Mouse (Mus musculus): ENCODE data around the gene 4933434E20Rik. TPM values are rescaled to one million over a fixed set of nuclear protein-coding genes. Genes with fewer than 3 reads are reported as not detected.

The 4933434E20Rik gene
- polyA plus RNA-seq, 1 experiment from 2014 or later = 144 TPM

DNA sequence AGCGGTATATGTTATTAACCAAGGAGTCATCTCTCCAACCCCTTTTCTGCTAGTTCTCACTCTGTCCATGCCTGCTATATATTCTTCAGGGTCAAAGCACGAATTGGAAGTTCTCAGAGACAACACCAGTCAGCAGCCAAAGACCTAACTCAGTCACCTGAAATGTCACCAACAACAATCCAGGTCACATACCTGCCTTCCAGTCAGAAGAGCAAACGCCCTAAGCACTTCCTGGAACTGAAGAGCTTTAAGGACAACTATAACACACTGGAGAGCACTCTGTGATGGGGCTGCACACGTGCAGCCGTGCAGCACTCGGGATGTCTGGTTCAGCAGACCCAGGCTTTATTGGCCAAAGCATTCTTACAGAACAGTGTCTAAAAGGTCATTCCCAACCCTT is 10.1 kb downstream of the 4933434E20Rik start:
- no peaks in the 10 kb centered on the region for H3K4me1 ChIP-seq (ENCODE audit: control insufficient read depth, insufficient read depth, low read length)
- no peak overlapping the region for H3K4me2 ChIP-seq (ENCODE audit: low read depth, low read length)
- H3K9me3 ChIP-seq (ENCODE audit: control insufficient read depth, low read length) = no peaks in the 10 kb centered on the region
- no peak for DNase-seq (ENCODE audit: low spot score)
- H3K36me3 ChIP-seq (ENCODE audit: control insufficient read depth, insufficient read depth, low read length) = peaks cover 70% of the 10 kb centered on the region
- 95% methylated on average over 6 of the region's 6 CpGs for WGBS
- no peak for ATAC-seq (ENCODE audit: low read depth)
- no peak overlapping the region for H3K9ac ChIP-seq (ENCODE audit: low read depth, low read length)
- no peaks in the 10 kb centered on the region for H3K27me3 ChIP-seq (replicated peaks; ENCODE audit: control insufficient read depth, insufficient read depth, low read length)
- H3K27ac ChIP-seq (replicated peaks; ENCODE audit: low read depth, low read length) = no peak overlapping the region
- no peak overlapping the region for H3K4me3 ChIP-seq (ENCODE audit: low read depth, low read length)

DNA sequence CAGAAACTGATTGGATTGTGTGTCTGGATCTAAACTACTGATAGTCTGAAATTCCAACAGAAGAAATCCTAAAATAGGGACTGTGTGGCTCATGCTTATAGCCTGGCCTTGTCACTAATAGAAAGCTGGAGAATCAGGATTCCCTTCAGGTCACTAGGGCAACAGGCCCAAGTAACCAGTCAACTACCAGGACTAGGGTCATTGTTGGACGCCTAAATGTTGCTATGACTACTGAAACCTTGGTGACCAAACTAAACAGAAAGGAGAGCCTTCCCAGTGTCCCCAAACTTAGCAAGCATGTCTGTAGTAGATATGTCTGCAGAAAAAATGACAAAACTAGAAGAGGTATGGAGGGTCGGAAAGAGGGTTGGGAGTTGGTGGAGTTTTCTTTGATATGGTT is 11.1 kb downstream of the 4933434E20Rik start:
- WGBS = 81% methylated on average over 2 of the region's 2 CpGs

DNA sequence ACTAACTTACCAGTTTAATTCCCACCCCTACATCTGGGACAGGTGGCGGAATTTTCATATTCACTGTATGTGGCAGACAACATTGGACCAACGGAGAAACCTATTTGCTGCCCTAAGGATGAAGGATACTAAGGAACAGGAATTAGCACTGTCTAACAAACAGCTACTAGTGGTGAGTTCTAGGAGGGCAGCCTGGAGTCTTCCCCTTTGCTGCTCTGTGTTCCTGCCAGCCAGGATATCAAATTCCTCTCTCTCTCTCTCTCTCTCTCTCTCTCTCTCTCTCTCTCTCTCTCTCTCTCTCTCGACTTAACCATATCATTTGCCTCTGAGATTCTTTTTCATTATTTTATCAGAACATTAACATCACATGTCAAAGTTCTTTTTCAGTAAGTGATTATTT is 12.9 kb downstream of the 4933434E20Rik start:
- Histone ChIP-seq H3K4me3 (ENCODE audit: low read depth, low read length) (no peak overlapping the region), H3K27me3 (replicated peaks; ENCODE audit: control insufficient read depth, insufficient read depth, low read length) (no peaks in the 10 kb centered on the region), H3K4me2 (ENCODE audit: low read depth, low read length) (no peak overlapping the region), H3K9ac (ENCODE audit: low read depth, low read length) (0 out of 2 replicates have a peak overlapping the region, but pooled peaks have one; percentile 11), H3K36me3 (ENCODE audit: control insufficient read depth, insufficient read depth, low read length) (peaks cover 52% of the 10 kb centered on the region), H3K4me1 (ENCODE audit: control insufficient read depth, insufficient read depth, low read length) (no peaks in the 10 kb centered on the region), H3K9me3 (ENCODE audit: control insufficient read depth, low read length) (no peaks in the 10 kb centered on the region), H3K27ac (replicated peaks; ENCODE audit: low read depth, low read length) (no peak overlapping the region)
- ATAC-seq (ENCODE audit: low read depth) = no peak
- DNase-seq (ENCODE audit: low spot score) = no peak
- 77% methylated on average over 3 of the region's 3 CpGs for WGBS

More for the DNA sequence above, 11.1 kb downstream of the 4933434E20Rik start:
- no peak overlapping the region for H3K9ac ChIP-seq (ENCODE audit: low read depth, low read length)
- H3K27me3 ChIP-seq (replicated peaks; ENCODE audit: control insufficient read depth, insufficient read depth, low read length) = no peaks in the 10 kb centered on the region
- H3K36me3 ChIP-seq (ENCODE audit: control insufficient read depth, insufficient read depth, low read length) = peaks cover 60% of the 10 kb centered on the region
- H3K4me2 ChIP-seq (ENCODE audit: low read depth, low read length) = no peak overlapping the region
- no peaks in the 10 kb centered on the region for H3K4me1 ChIP-seq (ENCODE audit: control insufficient read depth, insufficient read depth, low read length)
- H3K4me3 ChIP-seq (ENCODE audit: low read depth, low read length) = no peak overlapping the region
- H3K27ac ChIP-seq (replicated peaks; ENCODE audit: low read depth, low read length) = no peak overlapping the region
- no peaks in the 10 kb centered on the region for H3K9me3 ChIP-seq (ENCODE audit: control insufficient read depth, low read length)
- no peak for ATAC-seq (ENCODE audit: low read depth)
- DNase-seq (ENCODE audit: low spot score) = no peak

DNA sequence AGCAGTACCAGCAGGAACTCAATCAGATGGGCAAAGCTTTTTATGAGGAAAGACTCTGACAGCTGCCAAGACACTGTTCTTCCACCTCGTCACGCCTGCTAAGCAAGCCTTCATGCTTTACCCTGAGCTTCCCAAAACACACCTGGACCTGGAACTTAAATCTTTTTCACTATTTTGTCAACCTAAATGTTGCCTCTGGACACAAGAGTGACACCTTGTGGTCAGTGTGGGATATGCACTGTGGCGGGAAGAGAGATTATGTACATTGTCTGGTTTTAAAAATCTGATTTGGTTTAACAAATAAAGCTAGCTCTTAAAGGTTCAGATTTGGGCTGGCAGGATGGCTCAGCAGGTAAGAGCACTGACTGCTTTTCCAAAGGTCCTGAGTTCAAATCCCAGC is 14.1 kb downstream of the 4933434E20Rik start:
- Histone ChIP-seq H3K36me3 (ENCODE audit: control insufficient read depth, insufficient read depth, low read length) (peaks cover 42% of the 10 kb centered on the region), H3K4me3 (ENCODE audit: low read depth, low read length) (no peak overlapping the region), H3K4me2 (ENCODE audit: low read depth, low read length) (no peak overlapping the region), H3K4me1 (ENCODE audit: control insufficient read depth, insufficient read depth, low read length) (no peaks in the 10 kb centered on the region), H3K9me3 (ENCODE audit: control insufficient read depth, low read length) (no peaks in the 10 kb centered on the region), H3K9ac (ENCODE audit: low read depth, low read length) (no peak overlapping the region), H3K27me3 (replicated peaks; ENCODE audit: control insufficient read depth, insufficient read depth, low read length) (no peaks in the 10 kb centered on the region), H3K27ac (replicated peaks; ENCODE audit: low read depth, low read length) (no peak overlapping the region)
- ATAC-seq (ENCODE audit: low read depth) = no peak
- WGBS = 61% methylated on average over 3 of the region's 3 CpGs
- no peak for DNase-seq (ENCODE audit: low spot score)

DNA sequence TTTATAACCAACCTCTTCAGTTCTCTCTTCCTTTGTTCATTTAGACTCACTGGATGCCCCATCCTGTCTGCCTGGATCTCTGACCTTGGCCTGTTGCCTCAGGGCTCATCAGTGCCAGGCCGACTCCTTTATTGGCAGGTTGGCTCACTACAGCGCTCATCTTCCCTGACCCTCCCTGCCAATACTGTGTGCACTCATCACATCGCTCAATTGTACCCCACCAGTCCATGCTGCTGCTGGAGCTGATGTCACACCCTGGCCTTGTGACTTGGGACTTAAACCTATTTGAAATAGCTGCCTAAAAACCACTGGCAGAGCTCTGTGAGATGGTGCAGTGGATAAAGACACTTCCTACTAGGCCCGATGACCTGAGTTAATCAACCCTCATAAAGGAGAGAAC is 16.4 kb downstream of the 4933434E20Rik start:
- H3K4me2 ChIP-seq (ENCODE audit: low read depth, low read length) = no peak overlapping the region
- ATAC-seq (ENCODE audit: low read depth) = no peak
- no peak overlapping the region for H3K4me3 ChIP-seq (ENCODE audit: low read depth, low read length)
- DNase-seq (ENCODE audit: low spot score) = no peak
- H3K4me1 ChIP-seq (ENCODE audit: control insufficient read depth, insufficient read depth, low read length) = no peaks in the 10 kb centered on the region
- peaks cover 20% of the 10 kb centered on the region for H3K36me3 ChIP-seq (ENCODE audit: control insufficient read depth, insufficient read depth, low read length)
- H3K9me3 ChIP-seq (ENCODE audit: control insufficient read depth, low read length) = no peaks in the 10 kb centered on the region
- H3K27ac ChIP-seq (replicated peaks; ENCODE audit: low read depth, low read length) = no peak overlapping the region
- 85% methylated on average over 4 of the region's 4 CpGs for WGBS
- H3K9ac ChIP-seq (ENCODE audit: low read depth, low read length) = no peak overlapping the region
- H3K27me3 ChIP-seq (replicated peaks; ENCODE audit: control insufficient read depth, insufficient read depth, low read length) = no peaks in the 10 kb centered on the region

DNA sequence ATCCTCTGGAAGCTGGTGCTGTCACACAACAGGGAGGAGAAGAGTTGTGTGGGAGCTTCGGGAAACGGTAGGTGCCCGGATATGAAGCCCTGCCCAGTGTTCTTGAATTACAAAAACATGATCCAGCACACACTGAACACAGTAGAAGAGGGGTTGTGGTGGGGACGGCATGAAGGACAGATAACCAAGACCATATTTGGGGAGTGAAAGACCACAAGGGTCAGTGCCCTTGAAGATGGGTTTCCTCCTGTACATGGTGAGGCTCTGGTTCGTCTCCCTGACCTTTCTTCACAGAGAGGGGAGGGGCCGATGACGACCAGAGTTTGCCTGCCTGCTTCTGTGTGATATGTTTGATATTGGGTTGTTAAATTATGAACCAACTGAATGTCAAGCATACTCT is 18.3 kb downstream of the 4933434E20Rik start:
- Histone ChIP-seq H3K27me3 (replicated peaks; ENCODE audit: control insufficient read depth, insufficient read depth, low read length) (no peaks in the 10 kb centered on the region), H3K27ac (replicated peaks; ENCODE audit: low read depth, low read length) (no peak overlapping the region), H3K4me3 (ENCODE audit: low read depth, low read length) (no peak overlapping the region), H3K36me3 (ENCODE audit: control insufficient read depth, insufficient read depth, low read length) (peaks cover 9% of the 10 kb centered on the region; the same call in 1 of the 2 replicates), H3K4me1 (ENCODE audit: control insufficient read depth, insufficient read depth, low read length) (no peaks in the 10 kb centered on the region), H3K4me2 (ENCODE audit: low read depth, low read length) (no peak overlapping the region), H3K9me3 (ENCODE audit: control insufficient read depth, low read length) (no peaks in the 10 kb centered on the region), H3K9ac (ENCODE audit: low read depth, low read length) (no peak overlapping the region)
- no peak for DNase-seq (ENCODE audit: low spot score)
- 54% methylated on average over 7 of the region's 7 CpGs for WGBS
- no peak for ATAC-seq (ENCODE audit: low read depth)

DNA sequence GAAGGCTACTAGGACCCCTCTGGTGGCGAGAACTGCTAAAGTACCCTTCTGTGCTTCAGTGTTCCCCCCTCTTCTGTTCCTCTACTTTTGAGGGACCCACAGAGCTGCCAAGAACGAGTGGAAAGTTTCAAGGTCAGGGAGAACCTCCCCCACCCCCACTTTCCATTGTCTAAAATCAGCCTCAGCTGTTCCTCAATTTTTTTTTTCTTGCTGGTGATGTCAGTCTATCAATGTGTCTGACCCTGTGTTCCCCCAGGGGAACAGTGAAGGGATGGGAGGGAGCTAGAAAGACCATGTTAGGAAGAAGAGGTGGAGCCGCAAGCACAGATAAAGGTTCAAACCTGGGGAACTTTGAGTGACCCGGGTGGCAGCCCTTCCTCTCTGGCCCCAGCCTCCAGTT is 20.9 kb downstream of the 4933434E20Rik start, which contains the start of gene Tpm3:
Tpm3 (plus strand) TSS at position 356 of the 400 bp plus-strand sequence.
- ATAC-seq (ENCODE audit: low read depth) = no peak
- no peaks in the 10 kb centered on the region for H3K27me3 ChIP-seq (replicated peaks; ENCODE audit: control insufficient read depth, insufficient read depth, low read length)
- no peaks in the 10 kb centered on the region for H3K36me3 ChIP-seq (ENCODE audit: control insufficient read depth, insufficient read depth, low read length)
- H3K9me3 ChIP-seq (ENCODE audit: control insufficient read depth, low read length) = no peaks in the 10 kb centered on the region
- no peak within 1 kb of the TSS for H3K27ac ChIP-seq (replicated peaks; ENCODE audit: low read depth, low read length)
- H3K4me2 ChIP-seq (ENCODE audit: low read depth, low read length) = no peak within 1 kb of the TSS
- no peak within 1 kb of the TSS for H3K9ac ChIP-seq (ENCODE audit: low read depth, low read length)
- DNase-seq (ENCODE audit: low spot score) = no peak
- WGBS = 75% methylated on average over 4 of the region's 4 CpGs
- no peak within 1 kb of the TSS for H3K4me3 ChIP-seq (ENCODE audit: low read depth, low read length)
- peaks cover 5% of the 10 kb centered on the region; the same call in 1 of the 2 replicates for H3K4me1 ChIP-seq (ENCODE audit: control insufficient read depth, insufficient read depth, low read length)

DNA sequence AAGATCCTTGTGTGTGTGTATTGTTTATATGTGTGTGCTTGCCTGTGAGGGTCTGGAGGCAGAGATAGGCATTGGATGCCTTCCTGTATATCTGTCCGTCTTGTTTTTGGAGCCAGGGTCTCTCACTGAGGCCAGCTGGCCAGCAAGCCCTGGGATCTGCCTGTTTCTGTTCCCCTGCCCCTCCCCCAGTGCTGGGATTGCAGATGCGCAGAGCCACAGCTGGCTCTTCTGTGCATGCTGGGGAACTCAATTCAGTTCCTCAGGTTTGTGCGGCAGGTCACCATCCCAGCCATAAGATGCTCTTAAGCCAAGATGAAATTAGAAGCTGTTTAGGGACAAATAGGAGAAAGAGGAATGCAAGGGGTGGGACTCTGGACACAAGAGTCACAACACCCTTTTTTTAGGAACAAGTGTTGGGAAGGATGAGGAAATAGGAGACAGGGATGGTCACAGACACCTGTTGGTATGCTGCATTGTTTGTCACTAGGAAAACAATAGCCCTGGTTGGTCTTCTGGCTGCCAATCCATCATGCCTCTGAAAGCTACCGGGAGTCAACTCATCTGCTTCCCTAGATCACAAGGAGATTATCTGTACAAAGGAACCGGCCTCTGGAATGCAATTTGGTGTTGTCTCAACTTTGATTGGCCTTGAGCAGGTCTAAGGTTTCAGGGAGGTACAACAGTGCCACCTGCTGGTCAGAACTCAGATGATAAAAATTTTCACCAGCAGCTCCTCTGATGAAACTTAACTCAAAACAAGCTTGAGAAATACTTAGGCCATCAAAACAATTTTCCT is 25.7 kb downstream of the 4933434E20Rik start:
- H3K4me3 ChIP-seq (ENCODE audit: low read depth, low read length) = no peak overlapping the region
- no peaks in the 10 kb centered on the region for H3K36me3 ChIP-seq (ENCODE audit: control insufficient read depth, insufficient read depth, low read length)
- DNase-seq (ENCODE audit: low spot score) = peak; percentile 88
- no peak for ATAC-seq (ENCODE audit: low read depth)
- WGBS = 16% methylated on average over 5 of the region's 5 CpGs
- no peaks in the 10 kb centered on the region for H3K27me3 ChIP-seq (replicated peaks; ENCODE audit: control insufficient read depth, insufficient read depth, low read length)
- H3K9me3 ChIP-seq (ENCODE audit: control insufficient read depth, low read length) = no peaks in the 10 kb centered on the region
- H3K9ac ChIP-seq (ENCODE audit: low read depth, low read length) = peak overlapping the region; percentile 19; the same call in 1 of the 2 replicates
- H3K4me1 ChIP-seq (ENCODE audit: control insufficient read depth, insufficient read depth, low read length) = peaks cover 15% of the 10 kb centered on the region
- H3K27ac ChIP-seq (replicated peaks; ENCODE audit: low read depth, low read length) = no peak overlapping the region
- peak overlapping the region; percentile 38; the same call in 1 of the 2 replicates for H3K4me2 ChIP-seq (ENCODE audit: low read depth, low read length)

DNA sequence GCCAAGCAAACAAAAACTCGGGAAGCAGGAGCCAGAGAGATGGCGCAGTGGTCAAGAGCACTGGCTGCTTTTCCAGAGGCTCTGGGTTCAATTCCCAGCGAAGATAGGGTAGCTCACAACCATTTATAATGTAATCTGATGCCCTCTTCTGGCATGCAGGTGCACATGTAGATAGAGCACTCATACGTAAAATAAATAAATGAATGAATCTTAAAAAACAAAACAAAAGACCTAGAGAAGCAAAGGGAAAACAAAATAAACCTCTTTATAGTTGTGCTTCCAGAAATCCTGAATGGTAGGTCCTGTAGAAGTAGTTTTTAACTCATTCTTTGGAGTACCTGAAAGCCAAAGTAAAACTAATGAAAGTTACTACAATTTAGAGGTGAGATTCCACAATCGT is 26.8 kb downstream of the 4933434E20Rik start:
- H3K36me3 ChIP-seq (ENCODE audit: control insufficient read depth, insufficient read depth, low read length) = no peaks in the 10 kb centered on the region
- H3K4me2 ChIP-seq (ENCODE audit: low read depth, low read length) = no peak overlapping the region
- H3K4me3 ChIP-seq (ENCODE audit: low read depth, low read length) = no peak overlapping the region
- H3K27me3 ChIP-seq (replicated peaks; ENCODE audit: control insufficient read depth, insufficient read depth, low read length) = no peaks in the 10 kb centered on the region
- H3K4me1 ChIP-seq (ENCODE audit: control insufficient read depth, insufficient read depth, low read length) = peaks cover 26% of the 10 kb centered on the region
- H3K9ac ChIP-seq (ENCODE audit: low read depth, low read length) = no peak overlapping the region
- ATAC-seq (ENCODE audit: low read depth) = no peak
- no peak for DNase-seq (ENCODE audit: low spot score)
- H3K9me3 ChIP-seq (ENCODE audit: control insufficient read depth, low read length) = no peaks in the 10 kb centered on the region
- no peak overlapping the region for H3K27ac ChIP-seq (replicated peaks; ENCODE audit: low read depth, low read length)
- WGBS = 46% methylated on average over 5 of the region's 5 CpGs
